Mouse (Mus musculus) ES-E14 (cell line): ENCODE data around the gene Zfp219.

ENCODE experiments used
- CHD2 ChIP-seq: IDR thresholded peaks from 2 replicates; pipeline ENCODE4 v1.6.1; 2014; ENCODE audit warnings: mild to moderate bottlenecking, low read depth, low read length, inconsistent platforms
- HCFC1 ChIP-seq: IDR thresholded peaks from 2 replicates; pipeline ENCODE4 v1.6.1; 2012; ENCODE audit warnings: low read length, inconsistent platforms, borderline replicate concordance; ENCODE audit not compliant: insufficient read depth
- ZC3H11A ChIP-seq: IDR thresholded peaks from 2 replicates; pipeline ENCODE4 v1.6.1; 2012; ENCODE audit warnings: low read depth, mild to moderate bottlenecking, inconsistent platforms, low read length, borderline replicate concordance
- ZNF384 ChIP-seq: IDR thresholded peaks from 2 replicates; pipeline ENCODE4 v1.6.1; 2012; ENCODE audit warnings: low read depth, low read length, inconsistent platforms

DNA sequence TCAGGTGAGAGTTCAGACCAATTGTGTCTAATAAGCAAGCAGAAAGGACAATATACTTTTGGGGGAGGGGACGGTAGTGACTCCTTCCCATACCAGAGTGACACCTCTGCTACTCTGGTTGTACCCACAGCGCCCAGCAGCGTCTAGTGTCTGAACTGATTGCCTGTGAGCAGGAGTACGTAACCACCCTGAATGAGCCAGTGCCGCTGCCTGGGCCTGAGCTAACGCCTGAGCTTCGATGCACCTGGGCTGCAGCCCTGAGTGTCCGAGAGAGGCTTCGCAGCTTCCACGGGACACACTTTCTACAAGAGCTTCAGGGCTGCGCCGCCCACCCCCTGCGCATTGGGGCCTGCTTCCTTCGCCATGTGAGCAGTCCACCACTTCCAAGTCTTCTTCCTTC lies 23.1 kb downstream of the Zfp219 start:
- TF ChIP-seq ZC3H11A (no peak), ZNF384 (no peak), CHD2 (no peak), HCFC1 (no peak)
